Mouse (Mus musculus): ENCODE measurements around the gene Olfr1132. TPM values are rescaled to one million over a fixed set of nuclear protein-coding genes. Genes with fewer than 3 reads are reported as not detected.
"Not testable (repeated sequence)": the region's sequence is repeated elsewhere in the genome, so short reads cannot be mapped to it uniquely, and the experiment has no call there.

Olfr1132 gene
- not detected in 2 replicates for polyA plus RNA-seq (2012; ENCODE audit: insufficient read depth, insufficient read length, missing spikeins)

- no peak within 1 kb of the TSS for H3K4me3 ChIP-seq (ENCODE audit: insufficient read depth, low read depth, low read length)
- H3K27ac ChIP-seq (replicated peaks; ENCODE audit: low read depth, low read length) = no peak within 1 kb of the TSS
- H3K4me1 ChIP-seq (ENCODE audit: control insufficient read depth, insufficient read depth, insufficient read length, low read length) = no peaks in the 10 kb centered on the region
These were observed at the start of gene Olfr1132 for GRCm38 (mm10) chr2:87637435-87637834. Olfr1132 (minus strand) TSS chr2:87637535.

GRCm38 (mm10) chr2:87673564-87673963, 36.2 kb upstream of the Olfr1132 start, which contains the start of gene Olfr1135:
Olfr1135 (minus strand) TSS chr2:87673664.
- Histone ChIP-seq H3K27ac (replicated peaks; ENCODE audit: low read depth, low read length) (no peak within 1 kb of the TSS), H3K4me1 (ENCODE audit: control insufficient read depth, insufficient read depth, insufficient read length, low read length) (no peaks in the 10 kb centered on the region)

DNA sequence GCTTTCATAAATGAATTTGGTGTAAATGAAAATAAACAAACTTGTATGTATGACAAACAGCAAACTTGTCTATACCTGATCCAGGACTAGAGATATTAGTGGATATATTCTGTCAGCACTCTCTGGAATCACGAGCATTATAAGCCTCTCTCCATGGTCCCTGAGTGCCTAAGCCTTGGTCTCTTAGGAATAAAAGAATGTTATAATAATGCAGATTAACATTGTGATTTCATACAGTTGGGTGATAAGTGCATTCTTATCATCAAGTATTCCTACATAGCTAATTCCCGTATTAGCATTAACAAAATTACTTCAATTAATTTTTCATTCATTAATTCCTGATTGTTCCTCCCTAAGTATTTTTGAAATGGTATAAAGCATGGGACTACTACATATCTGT, 21.0 kb upstream of the Olfr1132 start, which contains the start of gene Olfr1134:
Gene Olfr1134 (minus strand): TSS at position 101 of the 400 bp plus-strand sequence.
- Histone ChIP-seq H3K4me3 (ENCODE audit: insufficient read depth, low read depth, low read length) (no peak within 1 kb of the TSS), H3K4me1 (ENCODE audit: control insufficient read depth, insufficient read depth, insufficient read length, low read length) (no peaks in the 10 kb centered on the region), H3K27ac (replicated peaks; ENCODE audit: low read depth, low read length) (no peak within 1 kb of the TSS)

More at GRCm38 (mm10) chr2:87673564-87673963, 36.2 kb upstream of the Olfr1132 start, which contains the start of gene Olfr1135:
- no peak within 1 kb of the TSS for H3K4me3 ChIP-seq (ENCODE audit: insufficient read depth, low read depth, low read length)

- Histone ChIP-seq H3K27ac (replicated peaks; ENCODE audit: low read depth, low read length) (no peak within 1 kb of the TSS), H3K4me1 (ENCODE audit: control insufficient read depth, insufficient read depth, insufficient read length, low read length) (no peaks in the 10 kb centered on the region), H3K4me3 (ENCODE audit: insufficient read depth, low read depth, low read length) (no peak within 1 kb of the TSS)
These were observed 9.9 kb upstream of the Olfr1132 start, which contains the start of gene Olfr1133 for GRCm38 (mm10) chr2:87647274-87647673. Olfr1133 (minus strand) TSS chr2:87647374.

DNA sequence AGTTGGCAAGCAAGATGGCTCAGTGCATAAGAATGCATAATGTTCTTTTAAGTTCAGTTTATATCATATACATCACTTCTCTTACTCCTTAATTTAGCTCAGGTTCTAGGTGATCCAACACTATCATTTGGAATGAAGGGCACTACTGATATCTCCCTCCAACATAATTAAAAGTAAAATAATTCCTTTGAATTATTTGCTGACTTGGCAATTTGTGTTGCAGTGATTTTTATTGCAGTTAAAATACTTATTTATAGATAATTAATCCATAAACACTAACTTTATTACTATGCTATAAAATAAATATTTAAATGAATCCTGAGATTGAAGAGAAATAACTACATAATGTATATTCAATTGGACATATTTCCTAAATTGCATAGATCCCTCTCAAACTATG, 5.1 kb upstream of the Olfr1132 start:
- H3K4me1 ChIP-seq (ENCODE audit: control insufficient read depth, insufficient read depth, insufficient read length, low read length) = no peaks in the 10 kb centered on the region
- no peak overlapping the region for H3K4me3 ChIP-seq (ENCODE audit: insufficient read depth, low read depth, low read length)
- H3K27ac ChIP-seq (replicated peaks; ENCODE audit: low read depth, low read length) = no peak overlapping the region

GRCm38 (mm10) chr2:87626804-87627203, 10.5 kb downstream of the Olfr1132 start, which contains the start of gene Olfr1131:
Olfr1131 (plus strand) TSS chr2:87627104.
- H3K4me1 ChIP-seq (ENCODE audit: control insufficient read depth, insufficient read depth, insufficient read length, low read length) = no peaks in the 10 kb centered on the region
- H3K27ac ChIP-seq (replicated peaks; ENCODE audit: low read depth, low read length) = no peak within 1 kb of the TSS
- H3K4me3 ChIP-seq (ENCODE audit: insufficient read depth, low read depth, low read length) = no peak within 1 kb of the TSS

GRCm38 (mm10) chr2:87605912-87606311, 31.4 kb downstream of the Olfr1132 start, which contains the start of gene Olfr1130:
Olfr1130 (plus strand) TSS chr2:87606212.
- H3K27ac ChIP-seq (replicated peaks; ENCODE audit: low read depth, low read length); H3K4me1 ChIP-seq (ENCODE audit: control insufficient read depth, insufficient read depth, insufficient read length, low read length); H3K4me3 ChIP-seq (ENCODE audit: insufficient read depth, low read depth, low read length): not testable (repeated sequence)

Other genes with a start within 250 kb of the Olfr1132 start
- not detected in 2 replicates for gene Olfr1123, start 220.9 kb downstream of the Olfr1132 start, polyA plus RNA-seq (2012; ENCODE audit: insufficient read depth, insufficient read length, missing spikeins)
- gene Olfr1124, start 207.3 kb downstream of the Olfr1132 start, polyA plus RNA-seq (2012; ENCODE audit: insufficient read depth, insufficient read length, missing spikeins) = not detected in 2 replicates
- not detected in 2 replicates for gene Olfr1126, start 183.6 kb downstream of the Olfr1132 start, polyA plus RNA-seq (2012; ENCODE audit: insufficient read depth, insufficient read length, missing spikeins)
- not detected in 2 replicates for gene Pramel7, start 140.4 kb downstream of the Olfr1132 start, polyA plus RNA-seq (2012; ENCODE audit: insufficient read depth, insufficient read length, missing spikeins)
- gene Pramel6, start 131.0 kb downstream of the Olfr1132 start, polyA plus RNA-seq (2012; ENCODE audit: insufficient read depth, insufficient read length, missing spikeins) = not detected in 2 replicates
- gene Olfr153, start 105.7 kb downstream of the Olfr1132 start, polyA plus RNA-seq (2012; ENCODE audit: insufficient read depth, insufficient read length, missing spikeins) = not detected in 2 replicates
- not detected in 2 replicates for gene Olfr1128, start 92.0 kb downstream of the Olfr1132 start, polyA plus RNA-seq (2012; ENCODE audit: insufficient read depth, insufficient read length, missing spikeins)
- not detected in 2 replicates for gene Olfr1129, start 63.6 kb downstream of the Olfr1132 start, polyA plus RNA-seq (2012; ENCODE audit: insufficient read depth, insufficient read length, missing spikeins)
- not detected in 2 replicates for gene Olfr1130, start 31.3 kb downstream of the Olfr1132 start, polyA plus RNA-seq (2012; ENCODE audit: insufficient read depth, insufficient read length, missing spikeins)
- not detected in 2 replicates for gene Olfr1131, start 10.4 kb downstream of the Olfr1132 start, polyA plus RNA-seq (2012; ENCODE audit: insufficient read depth, insufficient read length, missing spikeins)
- not detected in 2 replicates for gene Olfr1133, start 9.8 kb upstream of the Olfr1132 start, polyA plus RNA-seq (2012; ENCODE audit: insufficient read depth, insufficient read length, missing spikeins)
- not detected in 2 replicates for gene Olfr1134, start 20.9 kb upstream of the Olfr1132 start, polyA plus RNA-seq (2012; ENCODE audit: insufficient read depth, insufficient read length, missing spikeins)
- not detected in 2 replicates for gene Olfr1135, start 36.1 kb upstream of the Olfr1132 start, polyA plus RNA-seq (2012; ENCODE audit: insufficient read depth, insufficient read length, missing spikeins)
- not detected in 2 replicates for gene Olfr1136, start 56.4 kb upstream of the Olfr1132 start, polyA plus RNA-seq (2012; ENCODE audit: insufficient read depth, insufficient read length, missing spikeins)
- gene Olfr1137, start 75.6 kb upstream of the Olfr1132 start, polyA plus RNA-seq (2012; ENCODE audit: insufficient read depth, insufficient read length, missing spikeins) = not detected in 2 replicates
- not detected in 2 replicates for gene Olfr1138, start 102.4 kb upstream of the Olfr1132 start, polyA plus RNA-seq (2012; ENCODE audit: insufficient read depth, insufficient read length, missing spikeins)
- gene Olfr1140, start 106.2 kb upstream of the Olfr1132 start, polyA plus RNA-seq (2012; ENCODE audit: insufficient read depth, insufficient read length, missing spikeins) = not detected in 2 replicates
- not detected in 2 replicates for gene Olfr1141, start 116.5 kb upstream of the Olfr1132 start, polyA plus RNA-seq (2012; ENCODE audit: insufficient read depth, insufficient read length, missing spikeins)
- gene Olfr152, start 141.9 kb upstream of the Olfr1132 start, polyA plus RNA-seq (2012; ENCODE audit: insufficient read depth, insufficient read length, missing spikeins) = not detected in 2 replicates
- not detected in 2 replicates for gene Olfr1143, start 163.1 kb upstream of the Olfr1132 start, polyA plus RNA-seq (2012; ENCODE audit: insufficient read depth, insufficient read length, missing spikeins)
- gene Olfr1145, start 172.3 kb upstream of the Olfr1132 start, polyA plus RNA-seq (2012; ENCODE audit: insufficient read depth, insufficient read length, missing spikeins) = not detected in 2 replicates
- gene Olfr1148, start 193.0 kb upstream of the Olfr1132 start, polyA plus RNA-seq (2012; ENCODE audit: insufficient read depth, insufficient read length, missing spikeins) = not detected in 2 replicates
- gene Olfr1150-ps1, start 206.5 kb upstream of the Olfr1132 start, polyA plus RNA-seq (2012; ENCODE audit: insufficient read depth, insufficient read length, missing spikeins) = not detected in 2 replicates
- gene Olfr1151, start 218.3 kb upstream of the Olfr1132 start, polyA plus RNA-seq (2012; ENCODE audit: insufficient read depth, insufficient read length, missing spikeins) = not detected in 2 replicates
- gene Olfr1152, start 229.0 kb upstream of the Olfr1132 start, polyA plus RNA-seq (2012; ENCODE audit: insufficient read depth, insufficient read length, missing spikeins) = not detected in 2 replicates